Mouse (Mus musculus): Measurements from ENCODE around the gene Ulk3.

DNA sequence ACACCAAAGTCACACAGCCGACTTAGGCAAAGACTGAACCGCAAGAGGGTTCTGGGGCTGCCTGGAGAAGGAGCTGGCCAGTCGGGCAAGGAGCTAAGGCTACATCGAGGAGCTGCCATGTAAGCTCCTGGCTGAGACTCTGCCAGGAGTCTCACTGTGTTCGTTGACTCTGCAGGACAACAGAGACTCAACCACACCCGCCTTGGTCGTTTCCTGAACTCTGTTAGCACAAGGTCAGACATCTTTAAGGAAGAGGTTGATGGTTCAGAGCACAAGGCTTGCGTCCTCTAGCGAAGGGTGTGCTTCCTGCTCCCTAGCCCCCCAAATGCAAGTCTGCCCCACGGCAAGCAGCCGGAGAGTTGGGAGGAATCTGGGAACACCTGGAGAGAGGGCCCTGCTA is 41.4 kb upstream of the Ulk3 start:
- no peak for TF ChIP-seq CTCF (IDR thresholded peaks at IDR 0.05; ENCODE audit: low read depth, low read length)
- TF ChIP-seq POLR2AphosphoS5 (IDR thresholded peaks at IDR 0.05; ENCODE audit: insufficient replicate concordance, low read depth, low read length), result no peak
- TF ChIP-seq TAL1 (conservative IDR thresholded peaks at IDR 0.05; ENCODE audit: low read depth, low read length), result no peak

Measured in G1E (cell line).